Mouse (Mus musculus): Measurements from ENCODE around the gene Ect2. TPM values are rescaled to one million over a fixed set of nuclear protein-coding genes. Genes with fewer than 3 reads are reported as not detected.

Ect2 gene
- polyA plus RNA-seq, 1 experiment = 12.0 TPM

- H3K36me3 ChIP-seq (ENCODE audit: control insufficient read depth, insufficient read depth, low read length) = peaks cover 38% of the 10 kb centered on the region
These were observed 42.8 kb downstream of the Ect2 start for GRCm38 (mm10) chr3:27110860-27111259.

GRCm38 (mm10) chr3:27109109-27109508, 44.6 kb downstream of the Ect2 start:
- DNase-seq = no peak
- peaks cover 31% of the 10 kb centered on the region for H3K36me3 ChIP-seq (ENCODE audit: control insufficient read depth, insufficient read depth, low read length)
- H3K27ac ChIP-seq (ENCODE audit: control insufficient read depth, insufficient read depth, low read length) = no peak overlapping the region
- no peaks in the 10 kb centered on the region for H3K4me1 ChIP-seq (replicated peaks; ENCODE audit: control insufficient read depth, insufficient read depth, low read length)
- 99% methylated on average over 4 of the region's 4 CpGs for WGBS
- H3K4me3 ChIP-seq (ENCODE audit: control insufficient read depth, insufficient read depth, low read length) = no peak overlapping the region
- TF ChIP-seq POLR2A (IDR thresholded peaks at IDR 0.05; ENCODE audit: control insufficient read depth, extremely low read depth, insufficient read depth, low read length, poor library complexity) (no peak), CTCF (IDR thresholded peaks at IDR 0.05; ENCODE audit: borderline replicate concordance, control insufficient read depth, extremely low read depth, insufficient read depth, low read length, poor library complexity) (no peak)
- no peaks in the 10 kb centered on the region for H3K27me3 ChIP-seq (ENCODE audit: control insufficient read depth, insufficient read depth, low read length)

More at GRCm38 (mm10) chr3:27110860-27111259, 42.8 kb downstream of the Ect2 start:
- Histone ChIP-seq H3K27me3 (ENCODE audit: control insufficient read depth, insufficient read depth, low read length) (no peaks in the 10 kb centered on the region), H3K27ac (ENCODE audit: control insufficient read depth, insufficient read depth, low read length) (no peak overlapping the region), H3K4me3 (ENCODE audit: control insufficient read depth, insufficient read depth, low read length) (no peak overlapping the region), H3K4me1 (replicated peaks; ENCODE audit: control insufficient read depth, insufficient read depth, low read length) (no peaks in the 10 kb centered on the region)
- no peak for DNase-seq
- TF ChIP-seq POLR2A (IDR thresholded peaks at IDR 0.05; ENCODE audit: control insufficient read depth, extremely low read depth, insufficient read depth, low read length, poor library complexity) = no peak
- TF ChIP-seq CTCF (IDR thresholded peaks at IDR 0.05; ENCODE audit: borderline replicate concordance, control insufficient read depth, extremely low read depth, insufficient read depth, low read length, poor library complexity) = no peak

- Histone ChIP-seq H3K4me1 (replicated peaks; ENCODE audit: control insufficient read depth, insufficient read depth, low read length) (no peaks in the 10 kb centered on the region), H3K4me3 (ENCODE audit: control insufficient read depth, insufficient read depth, low read length) (no peak overlapping the region), H3K27me3 (ENCODE audit: control insufficient read depth, insufficient read depth, low read length) (no peaks in the 10 kb centered on the region), H3K27ac (ENCODE audit: control insufficient read depth, insufficient read depth, low read length) (no peak overlapping the region), H3K36me3 (ENCODE audit: control insufficient read depth, insufficient read depth, low read length) (peaks cover 30% of the 10 kb centered on the region)
- TF ChIP-seq CTCF (IDR thresholded peaks at IDR 0.05; ENCODE audit: borderline replicate concordance, control insufficient read depth, extremely low read depth, insufficient read depth, low read length, poor library complexity) = no peak
- no peak for TF ChIP-seq POLR2A (IDR thresholded peaks at IDR 0.05; ENCODE audit: control insufficient read depth, extremely low read depth, insufficient read depth, low read length, poor library complexity)
- DNase-seq = no peak
- WGBS = 93% methylated on average over 6 of the region's 6 CpGs
These were observed 46.5 kb downstream of the Ect2 start for GRCm38 (mm10) chr3:27107142-27107541.

GRCm38 (mm10) chr3:27102965-27103364, 50.7 kb downstream of the Ect2 start:
- Histone ChIP-seq H3K4me3 (ENCODE audit: control insufficient read depth, insufficient read depth, low read length) (no peak overlapping the region), H3K4me1 (replicated peaks; ENCODE audit: control insufficient read depth, insufficient read depth, low read length) (no peaks in the 10 kb centered on the region), H3K27ac (ENCODE audit: control insufficient read depth, insufficient read depth, low read length) (no peak overlapping the region), H3K27me3 (ENCODE audit: control insufficient read depth, insufficient read depth, low read length) (no peaks in the 10 kb centered on the region), H3K36me3 (ENCODE audit: control insufficient read depth, insufficient read depth, low read length) (peaks cover 59% of the 10 kb centered on the region)
- TF ChIP-seq POLR2A (IDR thresholded peaks at IDR 0.05; ENCODE audit: control insufficient read depth, extremely low read depth, insufficient read depth, low read length, poor library complexity) = no peak
- no peak for TF ChIP-seq CTCF (IDR thresholded peaks at IDR 0.05; ENCODE audit: borderline replicate concordance, control insufficient read depth, extremely low read depth, insufficient read depth, low read length, poor library complexity)
- 92% methylated on average over 6 of the region's 6 CpGs for WGBS
- DNase-seq = no peak

GRCm38 (mm10) chr3:27098633-27099032, 55.0 kb downstream of the Ect2 start:
- Histone ChIP-seq H3K27me3 (ENCODE audit: control insufficient read depth, insufficient read depth, low read length) (no peaks in the 10 kb centered on the region), H3K36me3 (ENCODE audit: control insufficient read depth, insufficient read depth, low read length) (peaks cover 45% of the 10 kb centered on the region), H3K4me1 (replicated peaks; ENCODE audit: control insufficient read depth, insufficient read depth, low read length) (no peaks in the 10 kb centered on the region), H3K4me3 (ENCODE audit: control insufficient read depth, insufficient read depth, low read length) (no peak overlapping the region), H3K27ac (ENCODE audit: control insufficient read depth, insufficient read depth, low read length) (no peak overlapping the region)
- WGBS = 96% methylated on average over 6 of the region's 6 CpGs
- DNase-seq = no peak
- TF ChIP-seq CTCF (IDR thresholded peaks at IDR 0.05; ENCODE audit: borderline replicate concordance, control insufficient read depth, extremely low read depth, insufficient read depth, low read length, poor library complexity) = no peak
- TF ChIP-seq POLR2A (IDR thresholded peaks at IDR 0.05; ENCODE audit: control insufficient read depth, extremely low read depth, insufficient read depth, low read length, poor library complexity) = no peak

- DNase-seq = no peak
- over 99% methylated on average over 6 of the region's 6 CpGs for WGBS
- Histone ChIP-seq H3K27ac (ENCODE audit: control insufficient read depth, insufficient read depth, low read length) (no peak overlapping the region), H3K27me3 (ENCODE audit: control insufficient read depth, insufficient read depth, low read length) (no peaks in the 10 kb centered on the region), H3K36me3 (ENCODE audit: control insufficient read depth, insufficient read depth, low read length) (peaks cover 13% of the 10 kb centered on the region; the same call in 1 of the 2 replicates), H3K4me3 (ENCODE audit: control insufficient read depth, insufficient read depth, low read length) (no peak overlapping the region), H3K4me1 (replicated peaks; ENCODE audit: control insufficient read depth, insufficient read depth, low read length) (no peaks in the 10 kb centered on the region)
- no peak for TF ChIP-seq CTCF (IDR thresholded peaks at IDR 0.05; ENCODE audit: borderline replicate concordance, control insufficient read depth, extremely low read depth, insufficient read depth, low read length, poor library complexity)
- TF ChIP-seq POLR2A (IDR thresholded peaks at IDR 0.05; ENCODE audit: control insufficient read depth, extremely low read depth, insufficient read depth, low read length, poor library complexity) = no peak
These were observed 67.5 kb downstream of the Ect2 start for GRCm38 (mm10) chr3:27086221-27086620.
